Mouse (Mus musculus) forebrain, embryonic 11.5 days (tissue): ENCODE data around the gene Fank1. TPM values are rescaled to one million over a fixed set of nuclear protein-coding genes. Genes with fewer than 3 reads are reported as not detected.

Experiments used
- ATAC-seq: fragments of 200-750 bp; cut with Nextera tagmentation; replicated peaks from 2 replicates; pipeline ENCODE4 v1.8.0; 2017; ENCODE audit warnings: moderate TSS enrichment; ENCODE audit not compliant: low FRiP score
- DNase-seq: peaks from one replicate; pipeline ENCODE4 v3.0.0-alpha.2; 2017; ENCODE audit warnings: low spot score
- H3K27ac ChIP-seq: fragments of 300-500 bp; sonication (generic); 2 replicates; pipeline ENCODE4 v1.5.1; 2014; ENCODE audit warnings: low read depth, low read length
- H3K27me3 ChIP-seq: fragments of 300-500 bp; sonication (generic); 2 replicates; pipeline ENCODE4 v1.6.1; 2014; ENCODE audit warnings: mild to moderate bottlenecking, low read length, mixed read lengths; ENCODE audit not compliant: control insufficient read depth, insufficient read depth
- H3K36me3 ChIP-seq: fragments of 300-500 bp; sonication (generic); 2 replicates; pipeline ENCODE4 v1.6.1; 2014; ENCODE audit warnings: mild to moderate bottlenecking, low read length, moderate library complexity, mixed read lengths; ENCODE audit not compliant: control insufficient read depth, insufficient read depth
- H3K4me1 ChIP-seq: fragments of 300-500 bp; sonication (generic); replicated peaks from 2 replicates; pipeline ENCODE4 v1.6.1; 2014; ENCODE audit warnings: low read length, mixed read lengths; ENCODE audit not compliant: control insufficient read depth, insufficient read depth
- H3K4me2 ChIP-seq: fragments of 300-500 bp; sonication (generic); 2 replicates; pipeline ENCODE4 v1.6.1; 2014; ENCODE audit warnings: low read depth, mild to moderate bottlenecking, low read length, moderate library complexity, mixed read lengths; ENCODE audit not compliant: severe bottlenecking
- H3K4me3 ChIP-seq: fragments of 300-500 bp; sonication (generic); 2 replicates; pipeline ENCODE4 v1.5.1; 2014; ENCODE audit warnings: low read depth, low read length
- H3K9ac ChIP-seq: fragments of 300-500 bp; sonication (generic); 2 replicates; pipeline ENCODE4 v1.6.1; 2014; ENCODE audit warnings: low read length
- H3K9me3 ChIP-seq: fragments of 300-500 bp; sonication (generic); 2 replicates; pipeline ENCODE4 v1.6.1; 2016; ENCODE audit warnings: low read length, mixed read lengths; ENCODE audit not compliant: control insufficient read depth
- WGBS: fragments of 180-500 bp; shearing (Covaris S2); extraction: QIAGEN DNeasy Blood & Tissue Kit; methylation state at CpG from one replicate; pipeline ENCODE4 v1.1.7; 2014; 5-methylcytosine and 5-hydroxymethylcytosine counted together
- polyA plus RNA-seq: library from polyadenylated mRNA; unstranded; fragments of >200 nt; fragmentation: Nextera tagmentation; extraction: Ambion mirVana; gene quantifications from 2 replicates; pipeline ENCODE4 v1.2.1, GENCODE M21; 2014

Fank1 gene
- polyA plus RNA-seq, 1 experiment from 2014 or later, result 1.5 TPM

DNA sequence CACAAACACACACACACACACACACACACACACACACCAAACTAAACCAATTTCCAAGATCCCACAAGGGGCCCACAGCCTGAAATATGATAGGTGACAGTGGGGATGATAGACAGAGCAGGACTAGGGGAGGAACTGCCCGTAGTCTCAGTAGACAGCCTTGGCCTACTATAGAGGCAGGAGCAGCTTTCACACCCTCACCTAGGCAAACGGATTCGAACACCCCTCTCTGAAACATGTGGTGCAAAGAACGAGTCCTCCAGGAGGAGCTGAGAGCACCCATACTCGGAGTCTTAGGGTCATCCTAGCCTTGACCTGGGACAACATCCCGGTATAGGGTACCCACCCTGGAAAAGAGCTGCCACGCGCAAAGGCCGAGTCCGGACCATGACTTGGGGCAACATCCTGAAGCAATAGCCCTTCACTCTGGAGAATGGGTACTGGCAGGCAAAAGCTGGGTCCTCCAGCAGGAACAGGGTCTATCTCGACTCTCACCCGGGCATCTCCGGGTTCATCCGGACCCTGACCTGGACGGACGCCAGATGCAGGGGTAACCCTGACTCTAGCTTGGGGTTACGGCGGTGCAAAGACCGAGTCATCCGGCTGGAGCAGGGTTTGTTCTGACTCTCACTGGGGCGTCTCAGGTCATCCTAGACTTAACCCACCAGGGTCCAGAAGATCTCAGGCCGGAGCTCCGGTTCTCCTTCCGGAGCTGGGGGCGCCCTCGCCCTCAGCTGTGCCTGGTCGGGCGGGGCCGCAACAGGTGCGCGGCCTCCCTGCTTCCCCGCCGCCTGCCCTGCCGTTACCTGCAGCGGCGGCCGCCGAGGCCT is 650 bp upstream of the Fank1 start:
- 2% methylated on average over 37 of the region's 38 CpGs for WGBS
- ATAC-seq, result peak; percentile 79; the same call in 1 of the 2 replicates

DNA sequence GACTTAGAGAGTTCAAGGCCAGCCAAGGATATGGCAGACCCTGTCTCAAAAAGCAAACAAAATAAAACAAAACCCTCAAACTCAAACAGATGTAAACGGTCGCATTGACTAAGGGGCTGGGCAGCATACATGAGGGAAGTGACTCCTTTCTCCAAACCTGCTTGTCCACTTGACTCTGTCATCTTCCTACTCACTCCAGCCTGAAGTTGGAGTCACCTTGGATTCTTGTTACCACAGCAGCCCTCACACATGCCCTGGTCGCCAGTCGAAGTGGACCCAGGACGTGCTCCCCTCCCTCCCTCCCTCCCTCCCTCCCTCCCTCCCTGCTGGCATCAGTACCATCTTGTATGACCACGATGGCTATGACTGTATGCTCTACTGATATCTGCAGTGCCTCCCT is 4.9 kb downstream of the Fank1 start:
- 80% methylated on average over 6 of the region's 6 CpGs for WGBS
- H3K27ac ChIP-seq, result no peak overlapping the region
- DNase-seq (no peak), ATAC-seq (no peak)
- no peak overlapping the region for H3K9ac ChIP-seq
- H3K4me1 ChIP-seq, result no peaks in the 10 kb centered on the region; the same call in 1 of the 2 replicates
- no peaks in the 10 kb centered on the region for H3K36me3 ChIP-seq
- H3K4me2 ChIP-seq, result no peak overlapping the region
- no peaks in the 10 kb centered on the region for H3K9me3 ChIP-seq
- H3K4me3 ChIP-seq, result no peak overlapping the region
- H3K27me3 ChIP-seq, result no peaks in the 10 kb centered on the region

More for the DNA sequence above, 650 bp upstream of the Fank1 start:
- Histone ChIP-seq H3K27me3 (no peaks in the 10 kb centered on the region), H3K9ac (peak overlapping the region; percentile 81), H3K4me1 (peaks cover 5% of the 10 kb centered on the region; the same call in 1 of the 2 replicates), H3K36me3 (no peaks in the 10 kb centered on the region), H3K27ac (no peak overlapping the region), H3K4me3 (peak overlapping the region; percentile 81), H3K4me2 (peak overlapping the region; percentile 85), H3K9me3 (no peaks in the 10 kb centered on the region)
- no peak for DNase-seq

DNA sequence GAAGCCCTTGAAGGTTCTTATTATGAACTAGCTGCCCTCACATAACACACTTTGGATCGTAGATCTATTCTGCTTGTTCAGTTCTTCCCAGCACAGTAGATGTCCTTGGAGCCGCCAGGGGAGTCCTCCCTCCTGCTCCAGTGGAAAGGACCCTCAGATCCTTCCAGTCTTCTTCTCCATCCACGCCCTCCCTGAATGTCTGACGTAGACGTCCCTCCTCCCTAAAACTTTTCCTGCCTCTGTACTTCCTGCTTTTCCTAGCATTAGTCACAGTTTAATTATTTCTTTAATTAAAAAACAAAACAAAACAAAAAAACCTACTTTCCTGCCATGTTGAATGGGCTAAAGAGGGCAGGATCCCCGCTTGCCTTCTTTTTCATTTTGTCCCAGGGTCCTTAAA is 5.3 kb downstream of the Fank1 start:
- Histone ChIP-seq H3K4me3 (no peak overlapping the region), H3K4me2 (no peak overlapping the region), H3K9me3 (no peaks in the 10 kb centered on the region), H3K27me3 (no peaks in the 10 kb centered on the region), H3K27ac (no peak overlapping the region), H3K4me1 (no peaks in the 10 kb centered on the region; the same call in 1 of the 2 replicates), H3K9ac (no peak overlapping the region), H3K36me3 (no peaks in the 10 kb centered on the region)
- ATAC-seq, result no peak
- 77% methylated on average over 6 of the region's 6 CpGs for WGBS
- DNase-seq, result no peak

DNA sequence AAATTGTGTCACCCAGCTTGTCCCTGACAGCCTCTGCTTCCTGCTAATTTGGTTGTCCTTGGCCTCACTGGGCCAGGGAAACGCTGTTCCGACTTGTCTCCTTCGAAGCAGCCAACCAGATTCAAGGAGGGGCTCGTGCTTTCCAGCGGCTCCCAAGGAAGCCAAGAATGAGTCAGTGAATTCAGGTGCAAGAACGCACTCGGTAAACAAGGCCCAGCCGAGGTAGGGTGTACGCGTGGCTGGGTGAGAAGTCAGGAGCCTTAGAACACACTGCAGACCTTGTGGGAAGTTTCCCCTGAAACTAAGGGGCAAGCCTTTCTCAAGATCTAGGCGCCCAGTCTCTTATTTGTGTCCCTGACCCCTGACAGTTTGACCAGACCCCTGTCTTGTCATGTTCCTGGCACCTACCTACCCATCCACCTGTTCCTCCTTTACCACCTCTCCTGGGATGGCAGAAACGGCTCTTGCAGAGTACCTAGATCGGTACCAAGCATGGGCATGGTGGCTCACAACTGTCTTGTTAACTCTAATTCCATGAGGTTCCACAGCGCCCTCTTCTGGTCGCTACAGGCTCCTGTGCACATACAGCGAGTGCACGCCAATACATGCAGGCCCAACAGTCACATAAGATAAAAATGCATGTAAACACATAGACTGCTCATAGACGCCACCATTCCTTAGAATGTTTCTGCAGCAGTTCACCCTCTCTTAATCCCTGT is 6.2 kb downstream of the Fank1 start, which contains the start of gene Dhx32:
Gene Dhx32 (minus strand): TSS at position 10 of the 719 bp plus-strand sequence.
- no peaks in the 10 kb centered on the region for H3K36me3 ChIP-seq
- WGBS, result 19% methylated on average over 18 of the region's 18 CpGs
- no peaks in the 10 kb centered on the region for H3K27me3 ChIP-seq
- peak; percentile 66 for ATAC-seq
- H3K4me1 ChIP-seq, result no peaks in the 10 kb centered on the region; the same call in 1 of the 2 replicates
- no peaks in the 10 kb centered on the region for H3K9me3 ChIP-seq
- H3K4me2 ChIP-seq, result no peak within 1 kb of the TSS
- DNase-seq, result peak; percentile 88
- no peak within 1 kb of the TSS for H3K9ac ChIP-seq
- H3K27ac ChIP-seq, result no peak within 1 kb of the TSS
- no peak within 1 kb of the TSS for H3K4me3 ChIP-seq

DNA sequence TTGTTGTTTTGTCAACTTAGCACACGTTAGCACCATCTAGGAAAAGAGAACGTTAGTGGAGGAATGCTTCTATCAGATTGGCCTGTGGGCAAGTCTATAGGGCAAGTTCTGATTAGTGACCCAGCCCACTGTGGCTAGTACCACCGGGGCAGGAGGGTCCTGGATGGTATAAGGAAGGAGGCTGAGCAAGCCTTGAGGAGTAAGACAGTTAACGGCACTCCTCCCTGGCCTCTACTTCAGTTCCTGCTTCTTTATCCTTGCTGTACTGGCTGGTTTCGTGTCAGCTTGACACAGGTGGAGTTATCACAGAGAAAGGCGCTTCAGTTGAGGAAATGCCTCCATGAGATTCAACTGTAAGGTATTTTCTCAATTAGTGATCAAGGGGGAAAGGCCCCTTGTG is 10.9 kb downstream of the Fank1 start:
- no peak overlapping the region for H3K27ac ChIP-seq
- DNase-seq, result no peak
- WGBS, result 84% methylated on average over 6 of the region's 6 CpGs
- H3K4me3 ChIP-seq, result no peak overlapping the region
- no peaks in the 10 kb centered on the region; the same call in 1 of the 2 replicates for H3K4me1 ChIP-seq
- no peaks in the 10 kb centered on the region for H3K27me3 ChIP-seq
- ATAC-seq, result no peak
- no peak overlapping the region for H3K9ac ChIP-seq
- H3K36me3 ChIP-seq, result no peaks in the 10 kb centered on the region
- no peaks in the 10 kb centered on the region for H3K9me3 ChIP-seq
- H3K4me2 ChIP-seq, result no peak overlapping the region

DNA sequence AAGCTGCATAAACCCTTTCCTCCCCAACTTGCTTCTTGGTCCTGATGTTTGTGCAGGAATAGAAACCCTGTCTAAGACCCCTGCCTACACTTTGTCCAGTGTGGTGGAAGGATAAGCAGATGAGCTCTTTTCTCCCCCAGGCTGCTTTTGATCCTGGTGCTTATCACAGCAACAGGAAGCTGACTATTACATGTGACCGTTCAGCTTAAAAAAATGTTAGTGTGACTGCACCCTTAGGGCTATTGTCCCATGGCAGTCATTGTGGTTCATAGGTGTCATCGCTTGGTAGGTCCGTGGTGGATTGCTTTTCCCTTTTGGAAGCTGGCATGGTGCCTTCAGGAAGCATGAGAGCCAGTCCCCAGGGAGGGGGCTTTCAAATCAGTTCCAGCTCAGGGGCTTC is 11.5 kb downstream of the Fank1 start:
- Histone ChIP-seq H3K27me3 (no peaks in the 10 kb centered on the region), H3K9ac (no peak overlapping the region), H3K4me2 (no peak overlapping the region), H3K27ac (no peak overlapping the region), H3K4me3 (no peak overlapping the region), H3K4me1 (no peaks in the 10 kb centered on the region), H3K36me3 (no peaks in the 10 kb centered on the region), H3K9me3 (no peaks in the 10 kb centered on the region)
- DNase-seq (no peak), ATAC-seq (no peak)
- WGBS, result 80% methylated on average over 3 of the region's 3 CpGs

DNA sequence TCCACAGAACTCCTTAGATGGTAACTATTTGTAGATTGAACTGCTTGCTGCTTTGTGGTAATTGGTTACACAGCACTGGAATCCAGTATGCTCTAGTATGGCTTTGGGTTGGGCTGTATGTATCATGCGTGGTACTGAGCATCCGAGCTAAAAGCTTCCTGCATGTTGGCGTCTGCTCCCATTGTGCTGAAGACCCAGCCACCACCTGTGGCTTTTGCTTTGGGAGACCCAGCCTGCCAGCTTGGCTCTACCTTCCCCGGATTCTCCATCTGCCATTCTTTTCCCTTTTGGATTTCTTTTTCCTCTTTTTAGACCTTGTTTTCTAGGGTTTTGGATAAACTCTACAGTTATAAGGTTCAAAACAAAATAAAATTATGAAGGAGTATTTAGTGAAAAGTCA is 13.5 kb downstream of the Fank1 start:
- Histone ChIP-seq H3K27ac (no peak overlapping the region), H3K4me1 (no peaks in the 10 kb centered on the region), H3K27me3 (no peaks in the 10 kb centered on the region), H3K9me3 (no peaks in the 10 kb centered on the region), H3K4me3 (no peak overlapping the region), H3K9ac (no peak overlapping the region), H3K4me2 (no peak overlapping the region), H3K36me3 (no peaks in the 10 kb centered on the region)
- DNase-seq (no peak), ATAC-seq (no peak)
- 90% methylated on average over 4 of the region's 4 CpGs for WGBS

DNA sequence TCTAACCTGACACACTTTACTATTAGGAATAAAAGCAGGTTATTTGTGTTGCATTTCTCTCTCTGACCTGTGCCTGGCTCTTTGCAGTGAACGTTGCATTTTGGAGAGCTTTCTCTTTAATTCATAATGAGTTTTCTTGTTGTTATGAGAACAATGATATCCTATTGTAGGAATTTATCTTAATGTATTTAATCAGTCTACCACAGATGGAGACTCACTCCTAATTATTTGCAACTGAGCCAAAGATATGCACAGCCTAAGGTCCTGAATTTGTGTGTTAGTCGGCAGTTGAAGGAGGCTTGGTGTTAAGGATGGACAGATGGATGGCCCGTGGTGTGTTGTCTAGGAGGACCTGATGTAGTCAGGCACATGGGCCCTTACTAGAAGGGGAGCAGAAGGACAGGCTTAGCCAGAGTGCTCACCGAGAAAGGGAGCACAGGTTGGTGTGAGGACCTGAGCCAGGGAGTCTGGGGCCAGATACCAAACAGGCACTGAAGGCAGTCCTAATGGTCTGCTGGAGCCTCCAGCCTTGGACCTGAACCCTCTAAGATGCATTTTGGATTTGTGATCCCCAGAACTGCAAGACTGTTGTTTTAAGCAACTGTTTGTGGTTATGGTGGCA is 14.1 kb downstream of the Fank1 start:
- H3K9me3 ChIP-seq, result no peaks in the 10 kb centered on the region
- no peaks in the 10 kb centered on the region for H3K4me1 ChIP-seq
- 90% methylated on average over 4 of the region's 4 CpGs for WGBS
- H3K4me3 ChIP-seq, result no peak overlapping the region
- H3K27ac ChIP-seq, result no peak overlapping the region
- no peaks in the 10 kb centered on the region for H3K36me3 ChIP-seq
- H3K9ac ChIP-seq, result no peak overlapping the region
- no peak for ATAC-seq
- DNase-seq, result no peak
- no peaks in the 10 kb centered on the region for H3K27me3 ChIP-seq
- no peak overlapping the region for H3K4me2 ChIP-seq
